Mouse (Mus musculus) kidney, adult 9 months (tissue): Measurements from ENCODE around the gene Cypt3.

Experiments used
- DNase-seq: peaks from one replicate; pipeline ENCODE4 v3.0.0; 2022

Gene Cypt3

DNA sequence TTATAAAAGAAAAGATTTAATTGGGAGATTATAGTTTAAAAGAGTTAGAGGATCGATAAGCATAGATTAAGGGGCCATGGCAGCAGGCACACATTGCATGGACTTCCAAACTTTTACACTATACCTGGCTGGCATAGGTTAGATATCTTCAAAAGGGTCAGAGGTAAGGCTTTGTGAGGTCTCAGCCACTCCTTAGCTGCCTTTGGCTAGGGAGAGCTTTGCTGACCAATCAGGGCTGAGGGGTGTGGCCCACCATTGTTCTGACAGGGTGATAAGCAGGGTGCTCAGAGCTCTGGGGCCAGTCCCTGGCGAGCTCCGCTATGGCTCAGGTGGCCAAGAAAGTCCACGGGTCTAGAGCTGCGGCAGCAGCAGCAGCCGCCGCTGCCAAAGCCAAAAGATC lies at the start of gene Cypt3:
Gene Cypt3, plus strand, starts transcription at position 301 of the 400 bp plus-strand sequence.
- no peak for DNase-seq

DNA sequence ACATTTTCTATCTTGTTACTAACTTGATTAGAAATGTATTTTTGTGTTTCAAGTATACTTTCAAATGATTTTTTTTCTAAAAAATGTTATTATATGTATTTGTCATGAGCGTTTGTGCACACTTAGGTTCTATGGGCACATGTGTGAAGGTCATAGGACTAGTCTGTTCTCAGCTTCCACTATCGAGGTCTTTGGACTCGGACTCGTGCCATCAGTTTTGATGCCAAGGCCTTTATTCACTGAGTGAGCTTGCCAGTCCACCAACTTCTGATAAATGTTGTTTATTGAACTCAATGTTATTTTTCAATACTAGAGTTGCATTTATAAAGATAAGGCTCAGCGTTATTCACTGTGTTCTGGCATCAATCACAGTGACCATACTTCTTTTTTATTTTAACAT lies 42.9 kb upstream of the Cypt3 start:
- no peak for DNase-seq

DNA sequence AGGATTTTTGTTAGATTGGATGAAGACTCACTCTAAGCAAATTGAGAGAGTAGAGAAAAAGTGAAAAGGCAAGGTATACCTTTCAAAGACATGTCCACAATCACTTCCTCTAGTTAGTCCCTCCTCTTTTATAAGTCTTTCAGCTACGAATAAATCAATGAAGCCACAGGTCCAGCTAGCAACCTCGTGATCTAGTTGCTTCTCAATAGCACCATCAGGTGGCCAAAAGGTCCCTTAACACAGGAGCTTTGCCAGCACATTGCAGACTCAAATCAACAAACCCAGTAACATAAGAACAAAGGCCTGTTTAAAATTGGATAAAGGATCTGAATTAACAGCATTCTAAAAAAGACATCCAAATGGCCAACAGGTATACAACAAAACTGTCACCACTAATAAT lies 30.0 kb upstream of the Cypt3 start:
- DNase-seq: peak; percentile 24

DNA sequence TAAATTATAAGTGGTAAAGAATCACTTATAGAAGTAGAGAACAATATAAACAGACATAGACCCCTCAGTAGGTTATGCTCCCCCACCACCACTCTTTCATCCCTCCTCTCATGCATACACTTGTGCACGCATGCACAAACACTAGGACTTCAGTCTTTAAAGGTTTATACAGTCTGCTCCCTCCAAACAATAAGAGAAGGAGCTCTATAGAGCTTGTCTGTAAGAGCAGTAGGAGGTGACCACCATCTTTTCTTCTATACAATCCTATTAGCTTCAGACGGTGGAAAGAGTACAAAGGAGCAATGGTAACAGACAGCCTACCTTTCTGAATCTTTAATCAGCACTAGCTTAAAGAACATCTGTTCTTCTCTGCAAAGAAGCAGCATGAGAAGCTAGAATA lies 1.8 kb upstream of the Cypt3 start:
- DNase-seq: no peak

DNA sequence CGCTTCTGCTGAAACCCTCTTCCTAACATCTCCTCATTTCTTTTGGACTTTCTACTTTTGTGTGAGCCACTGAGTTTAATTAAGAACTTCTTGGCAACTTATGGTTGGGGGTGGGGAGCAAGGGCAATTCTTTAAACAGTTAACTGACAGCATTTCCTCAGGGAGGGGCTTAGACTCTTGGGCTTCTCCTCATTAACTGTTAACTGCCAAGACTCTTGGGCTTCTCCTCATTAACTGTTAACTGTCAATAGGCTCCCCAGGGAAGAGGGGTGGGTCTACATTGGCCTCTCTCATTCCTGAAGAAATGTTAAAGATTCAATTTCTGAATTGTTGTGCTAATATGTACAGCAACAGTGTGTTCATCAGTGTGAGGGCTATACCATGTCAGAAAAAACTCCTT lies 6.3 kb downstream of the Cypt3 start:
- DNase-seq: no peak

DNA sequence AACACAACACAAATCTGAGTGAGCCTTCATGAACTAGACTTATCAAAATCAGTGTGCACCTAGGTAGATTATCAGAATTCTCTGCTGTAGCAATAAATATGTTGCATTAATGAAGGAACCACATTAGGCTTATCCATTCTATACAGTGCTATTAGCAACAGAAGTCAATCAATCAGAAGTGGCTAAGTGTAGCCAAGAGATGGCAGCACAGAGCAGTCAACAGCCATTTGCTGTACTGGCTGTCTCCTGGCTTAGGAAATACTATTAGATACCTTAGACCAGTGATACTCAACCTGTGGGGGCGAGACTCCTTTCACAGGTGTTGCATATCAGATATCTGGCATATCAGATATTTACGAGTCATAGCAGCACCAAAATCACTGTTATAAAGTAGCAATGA lies 41.2 kb downstream of the Cypt3 start:
- DNase-seq: peak; percentile 10
